7 mouse cellular contexts compared by ENCODE assay signal in genomic region chr9:44182260-44182659, GRCm38 (mm10). TPM values are rescaled to one million over a fixed set of nuclear protein-coding genes. Genes with fewer than 3 reads are reported as not detected.
A peak's percentile ranks its signal among the peaks of the same experiment; 100 is the strongest.
DNase-seq lines count a peak whose midpoint lies in the region; ATAC-seq and TF ChIP-seq lines count a peak whose summit lies in the region.

No protein-coding gene starts in this region.

- peaks cover 8% of the 10 kb centered on the region; the same call in 1 of the 2 replicates for H3K36me3 ChIP-seq in liver, embryonic 11.5 days (ENCODE audit: control insufficient read depth, insufficient read depth, low read length)
- no peaks in the 10 kb centered on the region for H3K36me3 ChIP-seq in stomach, postnatal 0 days (ENCODE audit: control insufficient read depth, insufficient read depth, low read length)

- TF ChIP-seq EP300 in stomach, postnatal 0 days (optimal IDR thresholded peaks at IDR 0.05): no peak

- 93% methylated on average over 3 of the region's 3 CpGs for WGBS in liver, embryonic 11.5 days
- WGBS in stomach, postnatal 0 days: 94% methylated on average over 3 of the region's 3 CpGs

- DNase-seq in liver (peak; percentile 31), NIH3T3 (ENCODE audit: low read depth) (peak; percentile 54)
- DNase-seq in liver, embryonic 11.5 days (ENCODE audit: low spot score): no peak
- peak; percentile 40 for DNase-seq in c-Kit-positive CD71-positive TER-119-positive erythroid progenitor cells, embryonic 14.5 days (ENCODE audit: low spot score)
- peak; percentile 53 to 78 for DNase-seq in kidney, postnatal 36 days
- peak; percentile 67 for DNase-seq in stomach, postnatal 0 days (ENCODE audit: low spot score)
- no peak for DNase-seq in layer of hippocampus, postnatal 25 days (ENCODE audit: extremely low spot score in 1 of 2, low spot score in 1 of 2)

- no peak overlapping the region for H3K4me3 ChIP-seq in liver, embryonic 11.5 days (ENCODE audit: low read depth, low read length)
- H3K4me3 ChIP-seq in stomach, postnatal 0 days (ENCODE audit: low read depth, low read length): no peak overlapping the region

- no peaks in the 10 kb centered on the region for H3K9me3 ChIP-seq in liver, embryonic 11.5 days (ENCODE audit: control insufficient read depth, low read length)
- no peaks in the 10 kb centered on the region for H3K9me3 ChIP-seq in stomach, postnatal 0 days (ENCODE audit: control insufficient read depth, low read length)

- no peak overlapping the region for H3K4me2 ChIP-seq in liver, embryonic 11.5 days
- H3K4me2 ChIP-seq in stomach, postnatal 0 days (replicated peaks; ENCODE audit: low read depth): no peak overlapping the region

- no peaks in the 10 kb centered on the region for H3K27me3 ChIP-seq in liver, embryonic 11.5 days (replicated peaks; ENCODE audit: control insufficient read depth, insufficient read depth, low read length)
- no peaks in the 10 kb centered on the region for H3K27me3 ChIP-seq in stomach, postnatal 0 days (ENCODE audit: control insufficient read depth, insufficient read depth, low read length)

- no peak for ATAC-seq in liver, embryonic 11.5 days (replicated peaks; ENCODE audit: low FRiP score)
- ATAC-seq in stomach, postnatal 0 days (ENCODE audit: low FRiP score, low TSS enrichment): 0 out of 2 replicates have a peak, but pooled peaks have one; percentile 71

- peak; percentile 81 for TF ChIP-seq CTCF in stomach, postnatal 0 days (IDR thresholded peaks at IDR 0.05; ENCODE audit: low read depth)

- H3K27ac ChIP-seq in liver, embryonic 11.5 days (ENCODE audit: low read depth, low read length): no peak overlapping the region
- H3K27ac ChIP-seq in stomach, postnatal 0 days (replicated peaks): no peak overlapping the region

- H3K4me1 ChIP-seq in liver, embryonic 11.5 days (replicated peaks; ENCODE audit: control insufficient read depth, insufficient read depth, low read length): peaks cover 10% of the 10 kb centered on the region
- no peaks in the 10 kb centered on the region for H3K4me1 ChIP-seq in stomach, postnatal 0 days (replicated peaks; ENCODE audit: control insufficient read depth, insufficient read depth)

- H3K9ac ChIP-seq in liver, embryonic 11.5 days (ENCODE audit: low read depth, low read length): no peak overlapping the region
- no peak overlapping the region for H3K9ac ChIP-seq in stomach, postnatal 0 days (ENCODE audit: low read length)

RNA-seq across cellular contexts. Expression of gene Mcam, which starts 48.0 kb away (rescaled TPM):
- polyA plus RNA-seq in liver, embryonic 11.5 days (2014; fragmentation: Nextera tagmentation; extraction: Ambion mirVana): 12.0 and 13.0 TPM in 2 replicates
- 43.9 and 44.5 TPM in 2 replicates for polyA plus RNA-seq in stomach, postnatal 0 days (2015; fragmentation: Nextera tagmentation; extraction: Ambion mirVana)
- total RNA-seq in layer of hippocampus, postnatal 25 days (2021): 10 to 100 TPM; 22.5 to 29.3 TPM

RNA-seq across cellular contexts. Expression of gene Cbl, which starts 51.6 kb away (rescaled TPM):
- 12.0 and 12.7 TPM in 2 replicates for polyA plus RNA-seq in liver, embryonic 11.5 days (2014; fragmentation: Nextera tagmentation; extraction: Ambion mirVana)
- polyA plus RNA-seq in stomach, postnatal 0 days (2015; fragmentation: Nextera tagmentation; extraction: Ambion mirVana): 4.9 and 5.7 TPM in 2 replicates
- total RNA-seq in layer of hippocampus, postnatal 25 days (2021): 10 to 100 TPM; 49.2 to 63.4 TPM

RNA-seq across cellular contexts. Expression of gene Ccdc153, which starts 58.2 kb away (rescaled TPM):
- not detected in 2 replicates for polyA plus RNA-seq in liver, embryonic 11.5 days (2014; fragmentation: Nextera tagmentation; extraction: Ambion mirVana)
- not detected in 2 replicates for polyA plus RNA-seq in stomach, postnatal 0 days (2015; fragmentation: Nextera tagmentation; extraction: Ambion mirVana)
- 1 to 10 TPM; 1.9 to 5.4 TPM for total RNA-seq in layer of hippocampus, postnatal 25 days (2021)

Comparison
In these comparisons a context has a peak if more than half of its experiments do, and no peak if none do; other contexts are left out.
1. DNase-seq: peak in liver (single experiment), NIH3T3 (single experiment), c-Kit-positive CD71-positive TER-119-positive erythroid progenitor cells, embryonic 14.5 days (single experiment), kidney, postnatal 36 days (2 of 2) and stomach, postnatal 0 days (single experiment); none in liver, embryonic 11.5 days (single experiment) and layer of hippocampus, postnatal 25 days (0 of 2).